Mouse (Mus musculus) cerebellum, adult 2 months (tissue): ENCODE measurements around the gene Cnksr1.

Source experiments
- CTCF ChIP-seq: fragments of 200-500 bp; IDR thresholded peaks from 2 replicates; pipeline ENCODE4 v1.5.1; 2011; ENCODE audit warnings: low read depth, mild to moderate bottlenecking, control low read depth, low read length, moderate library complexity, borderline replicate concordance; ENCODE audit not compliant: insufficient read depth
- POLR2A ChIP-seq: fragments of 200-500 bp; IDR thresholded peaks from 2 replicates; pipeline ENCODE4 v1.6.1; 2011; ENCODE audit warnings: low read length, control low read depth, borderline replicate concordance; ENCODE audit not compliant: insufficient read depth

DNA sequence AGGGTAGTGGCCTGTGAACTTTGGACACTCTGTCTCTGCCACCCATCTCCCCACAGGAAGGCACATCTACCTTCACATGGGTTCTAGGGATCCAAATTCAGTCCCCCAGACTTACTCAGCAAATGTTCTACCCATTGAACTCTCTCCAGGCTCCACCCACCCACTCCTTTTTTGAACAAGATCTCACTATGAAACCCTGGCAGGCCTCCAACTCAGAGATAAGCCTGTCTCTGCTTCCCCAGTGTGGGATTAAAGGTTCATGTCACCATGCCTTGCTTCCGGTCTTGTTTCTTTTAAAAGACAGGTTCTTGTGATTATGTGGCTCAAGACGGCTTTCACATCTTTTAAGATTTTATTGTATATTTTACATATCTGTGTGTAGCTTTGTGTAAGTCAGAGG, 46.7 kb upstream of the Cnksr1 start:
- TF ChIP-seq POLR2A (no peak), CTCF (no peak)
